Mouse (Mus musculus) retina, postnatal 7 days (tissue): Measurements from ENCODE around the gene Ccni.
A peak's percentile ranks its signal among the peaks of the same experiment; 100 is the strongest.

Source experiments
- DNase-seq: peaks from one replicate; pipeline ENCODE4 v3.0.0-alpha.2; 2012; ENCODE audit warnings: low read depth, low spot score

The Ccni gene

DNA sequence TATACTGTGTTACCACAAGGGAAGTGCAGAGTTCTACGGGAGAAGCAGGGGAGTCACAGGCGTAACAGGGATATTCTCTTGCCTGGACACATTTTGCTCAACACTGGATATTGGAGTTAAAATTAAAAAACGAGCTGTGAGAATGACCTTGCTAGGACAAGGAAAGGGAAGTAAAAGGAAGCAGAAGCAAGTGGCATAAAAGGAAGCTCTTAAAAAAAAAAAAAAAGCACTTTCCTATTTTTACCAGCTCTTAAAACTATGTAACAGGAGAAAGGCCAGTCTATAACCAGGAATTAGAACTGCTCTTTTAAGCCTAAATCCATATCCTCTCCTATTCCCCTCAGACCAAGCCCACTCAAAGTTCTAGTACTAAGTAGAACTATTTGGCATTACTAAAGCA is 8.1 kb downstream of the Ccni start:
- no peak for DNase-seq

GRCm38 (mm10) chr5:93190428-93190827 is 15.9 kb downstream of the Ccni start:
- no peak for DNase-seq

GRCm38 (mm10) chr5:93189607-93190006 is 16.7 kb downstream of the Ccni start:
- DNase-seq, result no peak

DNA sequence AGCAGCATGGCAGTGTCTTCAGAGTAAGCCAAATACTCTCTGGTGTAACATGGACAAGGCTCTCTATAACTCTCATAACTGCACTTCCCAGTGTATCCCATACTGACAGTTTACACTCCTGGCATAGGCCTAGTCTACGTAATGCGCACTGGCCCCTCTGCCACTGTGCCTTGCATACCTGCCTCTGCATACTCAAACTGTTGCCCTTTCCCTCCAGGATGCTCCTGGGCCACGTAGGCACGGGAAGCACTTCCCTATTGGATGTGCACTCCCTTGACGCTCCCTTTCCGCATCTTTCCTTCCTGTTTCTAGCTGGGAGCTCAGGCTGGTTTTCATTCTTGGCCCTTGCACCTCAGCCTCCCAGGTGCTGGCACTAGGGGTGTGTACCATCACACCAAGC is 21.7 kb downstream of the Ccni start:
- no peak for DNase-seq

DNA sequence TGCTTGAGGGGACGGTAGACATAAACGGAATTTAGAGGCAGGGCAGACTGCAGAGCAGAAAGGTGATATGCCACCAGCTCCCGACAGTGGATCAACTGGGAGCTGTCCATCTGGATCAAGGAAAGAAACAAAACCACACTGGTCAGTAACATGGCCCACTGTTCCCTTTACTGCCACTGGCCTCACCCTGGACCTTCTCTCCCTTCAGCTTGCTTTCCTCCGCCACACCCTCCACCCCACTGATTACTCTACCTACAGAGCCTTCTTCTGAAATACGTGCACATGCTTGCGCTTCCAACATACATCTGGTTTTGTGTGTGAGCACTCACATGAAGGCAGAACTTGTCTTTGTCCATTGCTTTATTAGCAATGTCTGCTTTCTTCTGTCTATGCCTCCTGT is 23.0 kb downstream of the Ccni start:
- DNase-seq, result no peak

- peak; percentile 5 for DNase-seq
These were observed 26.0 kb downstream of the Ccni start for GRCm38 (mm10) chr5:93180252-93180651.

DNA sequence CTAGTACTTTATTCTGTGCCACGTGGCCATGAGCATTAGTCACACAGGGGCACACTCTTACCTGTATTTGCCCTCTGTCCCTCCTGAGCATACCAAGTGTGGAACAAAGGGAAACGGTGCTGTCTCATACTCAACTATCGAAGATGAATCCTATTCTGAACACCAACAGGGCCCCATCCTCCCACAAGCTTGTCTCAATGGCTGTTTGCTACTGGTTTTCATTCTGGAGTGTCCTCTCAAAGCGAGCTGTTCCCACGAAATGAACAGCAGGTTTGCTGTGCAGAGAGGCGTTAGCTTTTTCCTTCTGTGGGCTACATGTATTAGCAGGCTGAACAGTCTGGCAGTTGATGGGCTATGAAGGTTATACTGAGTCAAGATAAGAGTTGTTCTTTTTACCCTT is 27.7 kb downstream of the Ccni start:
- no peak for DNase-seq

DNA sequence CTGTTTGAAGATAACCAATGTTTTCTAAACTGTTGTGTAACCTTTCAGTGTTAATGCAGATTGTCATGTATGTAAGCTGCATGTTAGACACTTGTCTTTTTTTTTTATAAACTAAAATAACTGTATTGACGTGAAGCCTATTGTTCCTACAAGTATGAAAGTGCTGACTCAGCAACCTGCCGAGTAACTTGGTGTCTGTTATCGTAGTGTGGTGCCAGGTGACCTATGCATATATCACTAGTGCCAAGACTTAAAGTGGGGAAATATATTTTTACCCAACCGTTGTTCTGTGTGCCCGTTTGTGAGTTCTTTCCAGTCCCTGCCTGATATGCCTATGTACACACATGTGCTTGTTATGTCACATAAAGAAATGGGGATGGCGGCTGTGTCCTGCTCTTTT is 31.6 kb downstream of the Ccni start:
- no peak for DNase-seq

DNA sequence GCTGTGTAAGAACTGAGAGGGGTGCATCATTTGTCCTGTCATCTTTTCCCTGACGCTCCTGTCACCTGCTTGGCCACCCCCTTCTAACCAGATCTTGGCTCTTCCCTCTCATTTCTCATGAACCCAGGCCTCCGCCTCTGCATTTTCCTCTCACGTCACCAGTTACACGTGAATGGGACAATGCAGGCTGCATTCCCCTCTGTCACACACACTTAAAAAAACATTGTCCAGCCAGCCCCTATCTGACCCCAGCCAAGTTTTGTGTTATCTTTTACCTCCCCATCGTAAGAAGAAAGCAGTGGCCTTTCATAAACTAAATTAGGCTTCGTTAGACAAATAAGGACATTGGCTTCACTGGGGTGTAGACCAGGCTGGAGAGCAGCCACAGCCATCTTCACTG is 33.8 kb downstream of the Ccni start:
- DNase-seq, result no peak

DNA sequence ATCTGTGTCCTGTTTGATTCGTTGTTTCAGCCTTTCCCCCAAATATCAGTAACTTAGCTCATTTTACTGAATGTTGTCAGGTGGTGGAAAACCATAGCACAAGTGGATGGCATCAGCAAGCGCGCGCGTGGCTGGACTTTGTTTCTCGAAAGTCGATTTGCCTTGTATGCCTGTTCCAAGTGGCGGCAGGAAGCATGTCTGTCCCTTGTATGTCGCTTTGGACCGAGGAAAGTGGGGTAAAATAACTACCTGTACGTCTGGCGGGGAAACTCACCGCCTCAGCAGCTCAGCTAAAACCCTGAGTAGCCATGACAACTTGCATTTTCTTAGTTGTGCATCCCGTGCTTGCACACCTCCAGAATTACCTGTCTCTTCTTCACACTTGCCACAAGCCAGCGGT is 34.9 kb downstream of the Ccni start:
- no peak for DNase-seq

GRCm38 (mm10) chr5:93168654-93169053 is 37.6 kb downstream of the Ccni start:
- DNase-seq, result no peak

- DNase-seq, result no peak
These were observed 38.3 kb downstream of the Ccni start for GRCm38 (mm10) chr5:93167919-93168516.

- DNase-seq, result peak; percentile 35
These were observed 42.8 kb downstream of the Ccni start for GRCm38 (mm10) chr5:93163541-93163940.

DNA sequence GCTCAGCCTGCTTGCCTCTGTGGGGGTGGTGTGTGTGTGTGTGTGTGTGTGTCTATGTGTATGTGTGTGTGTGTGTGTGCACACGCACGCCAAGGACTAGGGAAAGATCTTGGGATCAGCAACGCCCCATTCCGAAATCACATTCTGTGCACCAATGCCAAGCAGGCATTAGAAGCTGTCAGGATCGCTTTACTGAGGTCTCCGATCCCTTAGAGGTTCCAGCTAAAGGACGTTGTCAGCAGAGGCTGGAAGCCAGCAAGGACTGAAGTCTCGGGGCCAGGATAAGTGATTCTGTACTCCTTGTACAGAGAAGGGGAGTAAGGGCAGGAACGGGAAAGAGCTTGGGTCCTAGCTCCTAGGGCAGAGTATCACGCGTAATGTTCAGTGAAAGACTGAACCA is 51.9 kb downstream of the Ccni start:
- no peak for DNase-seq

GRCm38 (mm10) chr5:93152451-93152850 is 53.8 kb downstream of the Ccni start:
- DNase-seq, result no peak

GRCm38 (mm10) chr5:93151985-93152384 is 54.3 kb downstream of the Ccni start:
- no peak for DNase-seq

- no peak for DNase-seq
These were observed 56.1 kb downstream of the Ccni start for GRCm38 (mm10) chr5:93149969-93150777.

GRCm38 (mm10) chr5:93145504-93145903 is 60.8 kb downstream of the Ccni start:
- no peak for DNase-seq

DNA sequence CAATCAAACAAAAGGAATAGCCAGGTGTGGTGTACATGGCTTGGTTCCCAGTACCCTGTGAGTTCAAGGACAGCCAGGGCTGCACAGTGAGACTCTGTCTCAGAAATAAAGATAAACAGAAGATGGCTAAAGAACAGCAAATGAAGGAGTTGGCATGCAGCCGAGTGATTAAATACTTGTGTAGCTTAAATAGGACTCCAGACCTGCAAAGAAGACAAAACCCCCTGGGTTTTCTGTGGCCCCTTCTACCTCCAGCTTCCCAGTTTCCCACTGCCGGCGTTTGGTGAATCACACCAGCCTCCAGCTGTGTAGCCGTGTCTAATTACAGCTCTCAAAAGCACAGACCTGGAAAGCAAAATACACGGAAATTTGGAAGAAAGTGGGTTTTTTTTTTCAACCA is 61.4 kb downstream of the Ccni start:
- no peak for DNase-seq

GRCm38 (mm10) chr5:93143360-93144091 is 62.8 kb downstream of the Ccni start:
- no peak for DNase-seq

GRCm38 (mm10) chr5:93140747-93141146 is 65.5 kb downstream of the Ccni start:
- no peak for DNase-seq

- DNase-seq, result no peak
These were observed 66.9 kb downstream of the Ccni start for GRCm38 (mm10) chr5:93139350-93139749.
